Mouse (Mus musculus) left cerebral cortex, postnatal 4 days (tissue): ENCODE measurements around the gene 1700031F05Rik. TPM values are rescaled to one million over a fixed set of nuclear protein-coding genes. Genes with fewer than 3 reads are reported as not detected.
"Not testable (repeated sequence)": the region's sequence is repeated elsewhere in the genome, so short reads cannot be mapped to it uniquely, and the experiment has no call there.

Experiments
- DNase-seq: peaks from one replicate; pipeline ENCODE4 v3.0.0-alpha.2; 2022
- intact Hi-C: fragments of 180-260 bp; cut with DNase I; formaldehyde crosslinking; loops from one replicate; pipeline ENCODE4 v1.15.1; 2025
- total RNA-seq, 2 experiments: library from RNA; stranded (reverse); gene quantifications; 2 replicates each; pipeline ENCODE4 v1.2.3; 2021

Gene 1700031F05Rik
- total RNA-seq = not detected

GRCm38 (mm10) chrX:102867871-102868270 lies at the start of gene 1700031F05Rik:
Gene 1700031F05Rik (minus strand): TSS chrX:102867971.
- intact Hi-C loops = no loop called here
- DNase-seq = no peak

DNA sequence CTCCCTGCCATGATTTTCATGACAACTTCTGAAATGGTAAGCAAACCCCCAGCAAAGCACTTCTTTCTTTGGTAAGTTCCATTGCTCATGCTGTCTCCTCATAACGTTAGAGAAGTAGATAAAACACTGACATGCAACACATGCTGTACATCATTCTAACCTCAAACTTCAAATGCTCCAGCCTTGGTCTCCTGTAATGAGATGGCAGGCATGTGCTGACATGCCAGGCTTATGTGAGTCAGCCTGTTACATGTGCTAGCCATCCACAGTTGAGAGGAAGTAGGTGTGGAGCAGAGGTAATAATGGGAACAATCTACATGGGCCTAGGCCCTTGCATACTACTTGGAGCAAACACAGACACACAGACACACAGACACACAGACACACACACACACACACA lies 47.1 kb upstream of the 1700031F05Rik start:
- DNase-seq, intact Hi-C loops: not testable (repeated sequence)

GRCm38 (mm10) chrX:102908587-102908986 lies 40.8 kb upstream of the 1700031F05Rik start, which contains the start of the genes Dmrtc1a and 1700011M02Rik:
Gene Dmrtc1a (minus strand): TSS chrX:102908687.
Gene 1700011M02Rik (plus strand): TSS chrX:102908905.
- DNase-seq, intact Hi-C loops: not testable (repeated sequence)

DNA sequence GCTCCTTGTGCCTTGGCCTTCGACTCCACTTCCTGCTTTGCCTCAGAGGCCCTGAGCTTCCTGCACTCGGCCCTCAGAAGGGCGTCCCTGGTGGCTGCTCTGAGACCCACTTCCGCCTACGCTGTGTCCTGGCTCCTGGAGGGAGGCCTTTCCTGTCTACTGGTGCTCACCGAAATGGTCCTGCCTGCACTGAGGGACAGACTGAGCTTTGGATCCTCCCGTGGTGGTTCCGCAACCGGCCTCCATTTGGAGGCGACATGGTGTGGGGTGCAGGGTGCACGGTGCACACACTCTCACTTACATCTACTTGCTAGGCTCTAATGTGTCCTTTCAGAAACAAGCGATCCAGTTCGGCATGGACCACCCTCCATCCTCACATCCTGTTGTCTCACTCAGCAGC lies 13.3 kb downstream of the 1700031F05Rik start, which contains the start of gene Dmrtc1c2:
Dmrtc1c2 (minus strand) TSS at position 101 of the 400 bp plus-strand sequence.
- intact Hi-C loops, DNase-seq: not testable (repeated sequence)

GRCm38 (mm10) chrX:102812311-102812710 lies 55.5 kb downstream of the 1700031F05Rik start:
- intact Hi-C loops = no loop called here
- no peak for DNase-seq

Other genes starting within 250 kb of the 1700031F05Rik start
- 10 to 100 TPM in 1 of 2 experiments, 1 to 10 TPM in 1; 9.3 to 10.0 TPM for gene Phka1, start 223.7 kb downstream of the 1700031F05Rik start, total RNA-seq
- gene Gm3880, start 181.0 kb downstream of the 1700031F05Rik start, total RNA-seq = not detected
- not detected for gene Gm9112, start 160.3 kb downstream of the 1700031F05Rik start, total RNA-seq
- gene Dmrtc1b, start 160.1 kb downstream of the 1700031F05Rik start, total RNA-seq = not detected
- not detected for gene Dmrtc1c1, start 65.0 kb downstream of the 1700031F05Rik start, total RNA-seq
- not detected for gene Dmrtc1c2, start 13.4 kb downstream of the 1700031F05Rik start, total RNA-seq
- gene Dmrtc1a, start 40.7 kb upstream of the 1700031F05Rik start, total RNA-seq = 1 to 10 TPM; 1.2 to 1.3 TPM
- gene 1700011M02Rik, start 40.9 kb upstream of the 1700031F05Rik start, total RNA-seq = not detected
- not detected for gene 1700018G05Rik, start 60.4 kb upstream of the 1700031F05Rik start, total RNA-seq